ENCODE assay signal across 12 mouse cellular contexts in the genomic region with DNA sequence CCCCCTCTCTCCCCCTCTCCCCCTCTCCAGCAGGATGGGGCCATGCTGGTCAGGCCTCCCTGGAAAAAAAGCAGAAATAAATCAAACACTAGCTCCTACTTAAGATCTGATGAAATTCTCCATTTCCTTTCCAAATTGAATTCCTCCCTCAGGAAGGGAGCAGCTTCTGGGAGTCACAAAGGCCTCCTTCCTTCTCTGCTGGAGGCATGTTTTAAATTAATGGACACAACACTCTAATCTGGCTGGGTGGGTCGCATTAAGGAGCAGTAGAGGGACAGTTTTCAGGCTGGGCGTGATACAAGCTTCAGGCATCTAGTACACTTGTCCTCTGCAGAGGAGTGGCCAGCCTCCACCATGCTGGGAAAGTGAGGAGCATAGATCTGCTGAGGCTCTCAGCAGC.
A peak's percentile ranks its signal among the peaks of the same experiment; 100 is the strongest.
DNase-seq lines count a peak whose midpoint lies in the region; ATAC-seq and TF ChIP-seq lines count a peak whose summit lies in the region.
"Had no signal": no experiment of that assay in that cellular context is flagged by ENCODE, and none has a peak within 500 bp of the region (broad histone marks: within the 10 kb centered on the region; RNA-seq: fewer than 3 reads in every experiment).

No protein-coding gene starts in this region.

- 0 out of 2 replicates have a peak, but pooled peaks cover 6% of the 10 kb centered on the region for H3K9me3 ChIP-seq in forebrain, embryonic 10.5 days
- H3K9me3 ChIP-seq in forebrain, postnatal 0 days (ENCODE audit: low read length): no peaks in the 10 kb centered on the region
- no peaks in the 10 kb centered on the region for H3K9me3 ChIP-seq in stomach, embryonic 16.5 days (replicated peaks; ENCODE audit: control insufficient read depth, low read length)
- H3K9me3 ChIP-seq in stomach, postnatal 0 days (ENCODE audit: control insufficient read depth, low read length): no peaks in the 10 kb centered on the region
- H3K9me3 ChIP-seq: forebrain, embryonic 12.5 days; neural tube, embryonic 15.5 days had no signal

- peak overlapping the region; percentile 40; the same call in 1 of the 2 replicates for H3K27ac ChIP-seq in forebrain, embryonic 10.5 days
- no peak overlapping the region for H3K27ac ChIP-seq in forebrain, postnatal 0 days (ENCODE audit: low read depth, low read length)
- H3K27ac ChIP-seq in stomach, embryonic 16.5 days (ENCODE audit: low read length): no peak overlapping the region
- H3K27ac ChIP-seq in stomach, postnatal 0 days (replicated peaks): no peak overlapping the region
- H3K27ac ChIP-seq: forebrain, embryonic 12.5 days; neural tube, embryonic 15.5 days had no signal

- ATAC-seq in forebrain, postnatal 0 days: no peak
- 0 out of 2 replicates have a peak, but pooled peaks have one; percentile 33 for ATAC-seq in stomach, embryonic 16.5 days (ENCODE audit: insufficient read depth, low FRiP score)
- ATAC-seq in stomach, postnatal 0 days (ENCODE audit: low FRiP score, low TSS enrichment): no peak; the same call in 1 of the 2 replicates

- WGBS in forebrain, embryonic 10.5 days: 50% methylated on average over 2 of the region's 2 CpGs
- WGBS in forebrain, postnatal 0 days: 79% methylated on average over 2 of the region's 2 CpGs
- WGBS in stomach, embryonic 16.5 days: 35% methylated on average over 2 of the region's 2 CpGs
- WGBS in stomach, postnatal 0 days: 31% methylated on average over 2 of the region's 2 CpGs

- no peak for TF ChIP-seq CTCF in forebrain, postnatal 0 days (IDR thresholded peaks at IDR 0.05; ENCODE audit: low read depth)
- no peak for TF ChIP-seq CTCF in stomach, postnatal 0 days (IDR thresholded peaks at IDR 0.05; ENCODE audit: low read depth)

- H3K27me3 ChIP-seq in forebrain, embryonic 10.5 days (ENCODE audit: poor library complexity, severe bottlenecking): 0 out of 2 replicates have a peak, but pooled peaks cover under 1% of the 10 kb centered on the region
- no peaks in the 10 kb centered on the region for H3K27me3 ChIP-seq in forebrain, postnatal 0 days (ENCODE audit: insufficient read depth, low read length)
- H3K27me3 ChIP-seq in stomach, embryonic 16.5 days (ENCODE audit: control insufficient read depth, insufficient read depth, low read length): no peaks in the 10 kb centered on the region
- H3K27me3 ChIP-seq in stomach, postnatal 0 days (ENCODE audit: control insufficient read depth, insufficient read depth, low read length): no peaks in the 10 kb centered on the region
- H3K27me3 ChIP-seq: forebrain, embryonic 12.5 days; neural tube, embryonic 15.5 days had no signal

- no peak for TF ChIP-seq EP300 in stomach, postnatal 0 days (optimal IDR thresholded peaks at IDR 0.05)

- no peak overlapping the region for H3K9ac ChIP-seq in forebrain, postnatal 0 days
- H3K9ac ChIP-seq in stomach, embryonic 16.5 days (ENCODE audit: low read length): no peak overlapping the region
- no peak overlapping the region for H3K9ac ChIP-seq in stomach, postnatal 0 days (ENCODE audit: low read length)
- H3K9ac ChIP-seq: forebrain, embryonic 12.5 days; neural tube, embryonic 15.5 days had no signal

- no peak overlapping the region for H3K4me2 ChIP-seq in forebrain, postnatal 0 days (ENCODE audit: low read depth)
- no peak overlapping the region for H3K4me2 ChIP-seq in stomach, embryonic 16.5 days (ENCODE audit: low read depth, low read length)
- no peak overlapping the region for H3K4me2 ChIP-seq in stomach, postnatal 0 days (replicated peaks; ENCODE audit: low read depth)
- H3K4me2 ChIP-seq: forebrain, embryonic 12.5 days; neural tube, embryonic 15.5 days had no signal

- H3K4me3 ChIP-seq in forebrain, embryonic 10.5 days: no peak overlapping the region
- H3K4me3 ChIP-seq in forebrain, postnatal 0 days (ENCODE audit: low read depth, low read length): no peak overlapping the region
- no peak overlapping the region for H3K4me3 ChIP-seq in stomach, embryonic 16.5 days (replicated peaks; ENCODE audit: low read length)
- no peak overlapping the region for H3K4me3 ChIP-seq in stomach, postnatal 0 days (ENCODE audit: low read depth, low read length)
- H3K4me3 ChIP-seq: forebrain, embryonic 12.5 days; neural tube, embryonic 15.5 days had no signal

- H3K36me3 ChIP-seq in forebrain, embryonic 10.5 days (replicated peaks): 0 out of 2 replicates have a peak, but pooled peaks cover 4% of the 10 kb centered on the region
- H3K36me3 ChIP-seq in forebrain, postnatal 0 days (ENCODE audit: insufficient read depth): no peaks in the 10 kb centered on the region
- H3K36me3 ChIP-seq in stomach, embryonic 16.5 days (ENCODE audit: control insufficient read depth, insufficient read depth, low read length): no peaks in the 10 kb centered on the region
- no peaks in the 10 kb centered on the region for H3K36me3 ChIP-seq in stomach, postnatal 0 days (ENCODE audit: control insufficient read depth, insufficient read depth, low read length)
- H3K36me3 ChIP-seq: forebrain, embryonic 12.5 days; neural tube, embryonic 15.5 days had no signal

- intact Hi-C loops in left cerebral cortex, postnatal 4 days (cut with DNase I): no loop called here

- H3K4me1 ChIP-seq in forebrain, embryonic 10.5 days: peaks cover 26% of the 10 kb centered on the region
- H3K4me1 ChIP-seq in forebrain, postnatal 0 days (ENCODE audit: insufficient read depth): peaks cover 7% of the 10 kb centered on the region; the same call in 1 of the 2 replicates
- H3K4me1 ChIP-seq in stomach, embryonic 16.5 days (ENCODE audit: control insufficient read depth, insufficient read depth, low read length): peaks cover 9% of the 10 kb centered on the region; the same call in 1 of the 2 replicates
- H3K4me1 ChIP-seq in stomach, postnatal 0 days (replicated peaks; ENCODE audit: control insufficient read depth, insufficient read depth): 0 out of 2 replicates have a peak, but pooled peaks cover 6% of the 10 kb centered on the region

- DNase-seq in forebrain, embryonic 10.5 days (ENCODE audit: extremely low spot score, low spot score): no peak
- DNase-seq in forebrain, postnatal 0 days: no peak
- DNase-seq in stomach, postnatal 0 days (ENCODE audit: low spot score): no peak
- peak; percentile 37 to 66 for DNase-seq in kidney, postnatal 4 days
- no peak for DNase-seq in left cerebral cortex, postnatal 4 days
- DNase-seq in retina, postnatal 1 day: no peak
- DNase-seq in spleen, postnatal 10 days (ENCODE audit: low spot score in 2 of 2): no peak
- DNase-seq: B cell, adult 2 months; cerebellum, adult 11-12 months had no signal

Comparison
In these comparisons a context has a peak if more than half of its experiments do, and no peak if none do; other contexts are left out.
1. DNase-seq: peak in kidney, postnatal 4 days (2 of 2); none in forebrain, embryonic 10.5 days (single experiment), forebrain, postnatal 0 days (single experiment), stomach, postnatal 0 days (single experiment), left cerebral cortex, postnatal 4 days (single experiment), retina, postnatal 1 day (single experiment) and spleen, postnatal 10 days (0 of 2).